Comparison of ENCODE assay signal across 22 mouse cellular contexts in genomic region chr8:74716030-74716429, GRCm38 (mm10).
"Had no signal": no experiment of that assay in that cellular context is flagged by ENCODE, and none has a peak within 500 bp of the region (broad histone marks: within the 10 kb centered on the region; RNA-seq: fewer than 3 reads in every experiment).

No protein-coding gene starts in this region.

- H3K9ac ChIP-seq: kidney, embryonic 15.5 days; limb, embryonic 12.5 days; limb, embryonic 15.5 days; liver, embryonic 14.5 days; liver, postnatal 0 days; lung, embryonic 14.5 days; midbrain, embryonic 15.5 days; neural tube, embryonic 13.5 days; stomach, embryonic 15.5 days had no signal

- H3K27ac ChIP-seq: kidney, embryonic 15.5 days; left cerebral cortex, adult 2 months; limb, embryonic 12.5 days; limb, embryonic 15.5 days; liver, embryonic 14.5 days; macrophage; midbrain, embryonic 15.5 days; neural tube, embryonic 13.5 days; stomach, embryonic 15.5 days had no signal

- H3K4me3 ChIP-seq: kidney, embryonic 15.5 days; left cerebral cortex, adult 2 months; limb, embryonic 12.5 days; limb, embryonic 15.5 days; midbrain, embryonic 15.5 days; myocyte; neural tube, embryonic 13.5 days; stomach, embryonic 15.5 days had no signal

- H3K36me3 ChIP-seq: kidney, embryonic 15.5 days; limb, embryonic 12.5 days; limb, embryonic 15.5 days; midbrain, embryonic 15.5 days; neural tube, embryonic 13.5 days; stomach, embryonic 15.5 days had no signal

- ATAC-seq: liver, postnatal 0 days; lung, postnatal 0 days; midbrain, embryonic 15.5 days had no signal

- H3K27me3 ChIP-seq: kidney, embryonic 15.5 days; limb, embryonic 12.5 days; limb, embryonic 15.5 days; midbrain, embryonic 15.5 days; neural tube, embryonic 13.5 days; stomach, embryonic 15.5 days had no signal

- H3K9me3 ChIP-seq: kidney, embryonic 15.5 days; limb, embryonic 12.5 days; limb, embryonic 15.5 days; midbrain, embryonic 15.5 days; neural tube, embryonic 13.5 days; stomach, embryonic 15.5 days had no signal

- H3K4me2 ChIP-seq: kidney, embryonic 15.5 days; limb, embryonic 12.5 days; limb, embryonic 15.5 days; liver, embryonic 11.5 days; lung, embryonic 14.5 days; midbrain, embryonic 15.5 days; neural tube, embryonic 13.5 days; stomach, embryonic 15.5 days had no signal

- DNase-seq: kidney, adult 8-10 months; kidney, postnatal 10 days; kidney, postnatal 36 days; layer of hippocampus, postnatal 36 days; liver, postnatal 0 days; lung, embryonic 14.5 days; retina, postnatal 1 day; right cerebral cortex, postnatal 25 days; spleen, adult 18-20 months; thymus, postnatal 25 days had no signal

- H3K4me1 ChIP-seq: kidney, embryonic 15.5 days; limb, embryonic 12.5 days; limb, embryonic 15.5 days; midbrain, embryonic 15.5 days; neural tube, embryonic 13.5 days; stomach, embryonic 15.5 days had no signal
